Mouse (Mus musculus) T-helper 2 cell (primary cell): ENCODE data around the gene Rpl26.

Experiments
- in situ Hi-C: fragments of 300-600 bp; cut with MboI, MseI; formaldehyde crosslinking; loops from one replicate; pipeline ENCODE4 v1.15.1; 2025; ENCODE audit warnings: high pct_unique_total_duplicates

Gene Rpl26

DNA sequence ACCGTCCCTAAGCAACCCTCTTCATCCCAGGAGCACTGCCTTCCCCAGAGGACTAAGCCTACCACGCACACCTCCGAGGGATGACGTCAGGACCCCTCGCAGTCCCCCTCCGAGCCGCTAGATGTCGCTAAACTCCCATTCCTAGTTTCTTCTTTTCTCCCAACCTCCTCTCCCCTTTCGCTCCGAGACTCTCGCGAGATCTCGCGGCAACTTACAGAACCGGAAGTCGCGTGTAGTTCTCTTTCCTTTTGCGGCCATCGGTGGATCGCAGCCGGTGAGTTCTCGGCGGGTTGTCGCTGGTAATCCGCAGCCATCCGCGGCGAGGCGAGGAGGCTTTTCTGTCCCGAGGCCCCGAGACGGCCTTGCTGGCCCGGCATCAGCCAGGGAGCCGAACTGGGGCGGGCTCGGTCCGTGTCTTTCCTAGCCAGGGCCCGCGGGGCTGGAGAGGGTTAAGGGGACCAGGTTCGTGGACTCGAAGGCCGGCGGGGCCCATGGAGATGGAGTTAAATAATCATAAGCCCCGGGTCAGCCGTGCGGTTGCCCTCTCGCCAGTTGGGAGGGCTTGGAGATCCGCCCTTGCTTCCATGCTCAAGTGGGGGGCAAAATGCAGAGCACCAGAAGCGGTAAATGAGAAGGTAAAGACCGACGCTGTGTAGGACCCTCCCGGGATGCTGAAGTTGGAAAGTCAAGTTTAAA, at the start of gene Rpl26:
Gene Rpl26, plus strand, starts transcription at position 233 of the 696 bp plus-strand sequence.
- in situ Hi-C loops: no loop called here

DNA sequence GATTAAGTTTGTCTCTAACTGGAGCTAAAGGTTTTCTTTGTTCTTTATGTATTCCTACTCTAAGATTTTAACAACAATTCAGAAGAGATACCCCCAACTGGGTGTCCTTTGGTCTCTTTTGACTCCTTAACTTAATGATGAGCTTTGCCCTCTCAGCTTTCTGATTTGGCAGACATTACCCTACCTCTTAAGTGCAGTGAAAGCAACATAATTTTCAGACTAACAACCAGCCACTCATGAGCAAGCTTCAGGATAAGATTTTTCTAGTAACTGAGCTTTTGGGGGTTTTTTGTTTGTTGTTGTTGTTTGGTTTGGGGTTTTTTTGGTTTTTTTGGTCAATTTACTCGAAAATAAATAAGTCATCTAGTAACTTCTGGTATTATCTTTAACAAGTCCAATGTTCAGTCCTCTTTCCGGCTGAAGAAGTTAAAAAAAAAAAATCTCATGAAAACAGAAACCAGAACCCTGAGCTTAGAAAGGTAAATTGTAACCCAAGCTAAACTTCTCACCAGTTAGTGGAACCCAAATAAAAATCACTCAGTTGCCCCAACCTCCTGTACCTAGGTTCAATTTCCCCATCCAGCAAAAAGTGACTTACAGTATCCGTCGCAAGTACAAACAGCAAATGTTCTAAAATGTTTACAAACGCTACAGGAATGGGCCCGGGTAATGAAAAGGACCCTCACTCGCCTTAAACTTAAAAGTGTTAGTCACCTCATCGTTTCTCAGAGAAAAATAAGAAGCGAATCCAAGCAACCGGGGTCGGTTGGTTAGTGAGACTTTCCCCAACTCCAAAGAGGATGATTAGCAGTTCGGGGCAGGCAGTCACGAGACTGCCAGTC, 49.5 kb upstream of the Rpl26 start:
- in situ Hi-C loops: no loop called here

DNA sequence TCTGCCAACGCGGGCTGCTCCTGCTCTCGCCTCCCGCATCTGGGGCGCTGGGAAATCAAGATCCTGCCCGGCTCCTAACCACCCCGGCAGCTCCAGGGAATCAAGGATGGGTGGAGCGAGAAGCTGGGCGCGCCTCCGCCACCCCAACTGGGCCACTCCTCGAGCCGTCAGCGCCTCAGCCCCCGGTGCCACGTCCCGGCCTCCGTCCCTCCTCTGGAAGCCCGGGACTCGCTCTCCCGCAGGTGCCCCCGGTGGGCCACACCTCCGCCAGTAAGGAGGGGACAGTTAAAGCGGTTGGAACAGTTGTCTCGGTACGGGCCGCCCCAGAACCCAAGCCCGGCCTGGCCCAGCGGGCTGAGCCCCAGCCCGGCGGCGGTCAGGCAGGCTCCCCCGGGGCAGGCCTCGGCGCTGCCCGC, 48.9 kb upstream of the Rpl26 start:
- in situ Hi-C loops: no loop called here

DNA sequence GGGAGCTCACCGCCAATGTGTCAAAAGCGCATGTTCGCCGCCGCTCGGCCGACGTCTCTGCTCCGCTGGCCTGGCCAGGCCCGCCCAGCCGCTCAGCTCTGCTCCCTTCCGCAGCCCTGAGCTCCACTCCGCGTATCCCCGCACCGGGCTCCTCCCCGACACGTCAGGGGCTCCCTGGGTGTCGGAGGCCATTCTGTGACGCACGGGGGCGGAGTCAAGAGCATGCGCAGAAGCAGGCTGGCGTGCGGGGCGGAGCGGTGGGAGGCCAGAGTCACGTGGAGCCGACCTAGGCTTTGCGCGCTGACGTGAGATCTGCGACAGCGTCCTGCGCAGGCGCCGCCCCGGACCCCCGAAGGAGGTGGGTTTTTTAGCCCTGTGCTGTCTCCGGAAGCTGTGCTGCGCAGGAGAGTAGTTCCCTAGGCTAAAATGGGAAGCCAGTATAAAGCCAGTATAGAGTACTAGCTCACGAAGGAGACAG, 48.4 kb upstream of the Rpl26 start:
- in situ Hi-C loops: no loop called here

DNA sequence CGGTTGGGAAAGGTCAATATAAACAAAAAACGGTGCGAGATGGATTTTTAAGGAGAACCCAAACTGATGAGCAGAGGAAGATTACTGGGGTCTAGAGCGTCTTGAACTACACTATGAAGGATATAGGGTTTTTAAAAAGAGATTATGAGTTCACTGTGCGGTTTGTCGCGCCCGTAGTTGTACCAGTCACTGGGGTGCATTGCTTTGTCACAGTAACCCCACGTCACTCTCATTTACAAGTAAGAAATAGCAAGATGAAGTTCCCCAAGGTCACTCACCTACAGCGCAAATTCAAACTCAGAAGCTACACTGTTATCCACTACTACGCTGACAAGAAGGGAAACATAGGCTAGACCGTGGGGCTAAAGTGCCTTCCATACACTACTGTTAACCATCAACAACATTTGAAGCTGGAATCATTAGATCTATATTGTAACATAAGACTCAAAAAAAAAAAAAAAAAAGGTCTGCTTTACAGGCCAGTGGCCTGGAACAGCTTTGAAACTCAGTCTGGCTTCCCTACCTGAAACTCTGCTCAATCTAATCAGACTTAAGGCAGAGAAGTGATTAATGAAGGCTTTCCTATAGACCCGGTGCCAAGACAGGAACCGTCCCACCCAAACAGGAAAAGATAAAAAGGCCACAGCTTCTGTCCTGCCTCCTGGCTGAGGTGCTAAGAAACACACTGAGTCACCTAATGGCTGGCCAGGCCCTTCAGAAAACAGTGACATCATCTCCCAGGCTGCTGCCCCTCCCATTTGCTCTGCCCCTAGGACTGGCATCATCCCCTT, 47.6 kb upstream of the Rpl26 start:
- in situ Hi-C loops: no loop called here

DNA sequence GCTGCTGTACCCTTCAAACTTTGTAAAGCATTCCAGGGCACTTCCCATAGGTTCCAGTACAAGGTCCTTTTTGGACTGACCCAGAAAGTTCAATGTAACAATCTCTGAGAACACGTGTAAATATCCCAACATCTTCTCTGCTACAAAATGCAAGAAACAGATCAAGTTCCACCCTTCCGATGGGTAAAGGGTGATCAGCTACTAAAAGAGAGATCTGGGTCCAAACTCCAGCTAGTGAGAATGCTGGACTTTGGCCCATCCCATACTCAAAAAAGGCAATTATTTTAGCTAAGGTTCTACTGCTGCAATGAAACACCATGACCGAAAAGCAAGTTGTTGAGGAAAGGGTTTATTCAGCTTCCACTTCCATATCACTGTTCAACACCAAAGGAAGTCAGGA, 46.8 kb upstream of the Rpl26 start:
- in situ Hi-C loops: no loop called here

DNA sequence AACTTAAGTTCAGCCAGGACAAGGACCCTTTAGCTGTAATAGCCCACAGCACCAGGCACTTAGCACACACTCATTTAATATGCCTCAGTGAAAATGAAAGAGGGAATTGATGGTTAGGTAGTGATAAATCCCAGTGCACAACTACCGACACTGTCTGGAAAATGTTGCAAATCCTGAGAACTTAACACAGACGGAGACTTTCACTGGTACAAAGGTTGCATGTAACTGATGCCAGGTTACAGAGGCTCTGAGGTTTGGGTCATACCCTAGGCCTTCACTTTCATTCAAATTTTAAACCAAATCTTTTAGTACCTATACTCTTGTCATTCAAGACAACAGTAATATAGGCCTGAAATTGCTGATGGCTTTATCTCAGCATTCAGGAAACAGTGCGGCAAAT, 44.1 kb upstream of the Rpl26 start:
- in situ Hi-C loops: no loop called here

DNA sequence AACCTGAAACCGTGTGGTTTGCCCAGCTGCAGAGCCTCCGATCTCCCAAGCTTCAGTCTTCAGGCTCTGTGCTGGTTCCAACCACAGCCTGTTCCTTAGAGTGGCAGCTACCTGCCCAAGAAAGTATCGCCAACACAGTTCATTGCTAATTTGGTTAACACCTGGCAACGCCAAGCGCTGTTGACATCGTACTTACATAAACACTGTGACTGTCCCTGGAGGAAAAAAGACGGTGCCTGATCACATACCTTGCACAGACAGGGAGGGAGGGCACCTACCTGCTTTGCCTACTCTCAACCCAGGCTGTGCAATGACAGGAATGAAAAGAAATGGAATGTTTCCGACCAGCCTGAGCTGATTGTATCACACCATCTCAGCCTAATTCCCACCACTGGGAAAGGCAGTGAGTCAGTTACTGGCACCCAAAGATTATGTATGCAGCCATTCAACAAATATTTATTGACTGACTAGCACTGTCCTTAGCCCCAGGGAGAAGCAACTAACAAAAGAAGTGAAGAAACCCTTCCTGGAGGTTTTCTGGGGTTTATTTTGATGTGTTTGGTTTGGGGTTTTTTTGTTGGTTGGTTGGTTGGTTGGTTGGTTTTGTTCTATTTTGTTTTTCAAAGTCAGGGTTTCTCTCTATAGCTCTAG, 41.3 kb upstream of the Rpl26 start:
- in situ Hi-C loops: no loop called here

DNA sequence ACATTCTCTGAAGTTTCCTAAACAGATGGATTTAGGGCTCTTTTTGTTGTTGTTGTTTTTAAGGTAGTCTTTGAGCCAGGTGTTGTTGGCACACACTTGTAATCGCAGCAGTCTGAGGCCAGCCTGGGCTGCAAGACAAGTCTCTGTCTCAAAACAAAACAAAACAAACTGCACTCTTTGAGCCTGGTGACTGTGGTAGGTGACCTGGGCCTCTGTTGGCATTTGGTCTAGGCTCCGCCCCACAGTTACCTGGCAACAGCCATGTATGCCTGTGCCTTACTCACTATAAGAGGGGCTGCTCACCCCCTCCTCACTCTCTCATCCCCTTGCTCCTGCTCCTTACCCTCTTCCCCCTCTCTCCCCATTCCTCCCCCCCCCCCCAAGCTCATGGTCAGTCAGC, 39.1 kb upstream of the Rpl26 start:
- in situ Hi-C loops: no loop called here

DNA sequence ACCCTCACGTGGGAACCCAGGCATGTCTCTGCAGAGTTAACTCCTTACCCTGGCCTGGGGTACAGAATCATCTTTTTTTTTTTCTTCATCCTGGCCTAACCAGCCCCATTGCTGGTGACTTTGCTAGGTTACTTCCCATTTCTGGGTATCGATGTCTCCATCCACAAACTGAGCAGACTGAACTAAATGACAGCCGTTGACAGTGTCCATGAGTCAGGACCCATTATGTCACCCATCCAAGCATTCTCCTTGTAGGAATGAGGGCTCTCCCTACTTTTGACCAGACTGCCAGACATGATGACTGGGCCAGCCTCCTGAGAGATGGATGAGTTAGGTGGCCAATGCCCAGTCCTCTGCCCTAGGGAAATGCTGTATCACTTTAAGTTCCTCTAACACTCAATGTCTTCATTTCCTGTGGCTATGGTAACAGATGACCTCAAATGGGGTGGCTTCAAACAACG, 37.7 kb upstream of the Rpl26 start:
- in situ Hi-C loops: no loop called here

DNA sequence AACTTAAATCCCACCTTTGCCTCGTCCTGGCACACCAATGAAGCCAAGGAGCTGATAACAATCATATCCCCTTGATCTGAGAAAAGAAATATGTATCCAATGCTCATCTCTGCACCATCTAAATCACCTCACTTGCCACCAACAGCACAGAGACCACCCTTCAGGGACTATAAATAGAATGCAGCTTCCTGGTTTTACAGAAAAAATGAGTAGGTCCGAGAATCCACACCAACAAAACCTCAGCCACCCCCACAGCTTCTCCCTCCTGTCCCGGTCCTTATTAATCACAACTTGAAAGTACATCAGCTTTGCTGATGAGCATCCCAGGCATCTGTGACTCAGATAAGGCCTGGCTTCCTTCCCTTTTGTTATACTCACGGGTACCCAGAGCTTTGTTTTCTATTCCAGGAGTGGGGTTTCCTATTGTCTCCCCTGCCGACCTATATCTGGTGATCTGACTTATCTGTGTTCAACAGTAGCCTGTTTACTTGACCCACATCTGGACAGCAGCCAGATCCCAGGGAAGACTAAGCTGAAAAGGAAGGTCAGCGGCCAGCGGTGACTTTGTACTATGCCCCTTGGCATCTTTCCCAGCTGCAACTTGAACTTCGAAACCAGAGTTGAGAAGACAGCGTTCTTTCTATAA, 36.7 kb upstream of the Rpl26 start:
- in situ Hi-C loops: no loop called here

DNA sequence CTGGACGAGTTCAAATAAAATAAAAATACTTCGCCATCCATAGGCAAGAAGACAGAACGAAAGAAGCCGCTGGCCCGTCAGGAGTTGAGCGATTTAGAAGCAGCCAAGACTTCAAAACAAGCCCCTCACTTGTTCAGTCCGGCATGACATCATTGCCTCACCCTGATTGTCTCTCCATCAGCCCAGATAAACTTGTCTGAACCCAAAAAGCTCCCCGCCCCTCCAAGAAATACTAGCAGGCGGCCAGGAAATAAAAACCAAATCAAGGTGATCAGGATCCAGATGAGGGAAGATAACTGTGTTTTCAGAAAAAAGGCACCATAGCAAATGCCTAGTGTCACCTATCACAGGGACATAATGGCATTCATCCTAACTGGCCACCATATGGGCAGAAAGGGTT, 30.1 kb upstream of the Rpl26 start:
- in situ Hi-C loops: no loop called here

DNA sequence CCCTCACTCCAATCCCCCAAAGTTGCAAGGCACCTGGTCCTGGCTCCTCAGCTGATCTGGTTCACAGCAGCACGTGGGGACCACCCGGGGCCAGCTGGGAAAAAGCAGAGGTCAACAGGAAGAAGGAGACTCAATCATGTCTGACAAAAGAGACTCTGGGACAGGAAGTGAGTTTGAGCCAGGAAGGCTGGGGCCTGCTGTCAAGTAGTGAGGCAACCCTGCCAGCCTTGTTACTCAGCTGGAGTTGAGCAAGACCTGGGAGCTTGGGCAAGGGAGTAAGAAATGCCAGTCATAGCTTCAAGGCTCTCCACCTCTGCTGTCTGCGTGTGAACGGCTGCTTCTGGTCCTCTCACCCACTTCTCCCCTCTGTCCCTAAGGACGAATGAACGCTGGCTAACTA, 29.6 kb upstream of the Rpl26 start, which contains the start of gene Ndel1:
Gene Ndel1, minus strand, starts transcription at position 111 of the 400 bp plus-strand sequence.
- in situ Hi-C loops: no loop called here

DNA sequence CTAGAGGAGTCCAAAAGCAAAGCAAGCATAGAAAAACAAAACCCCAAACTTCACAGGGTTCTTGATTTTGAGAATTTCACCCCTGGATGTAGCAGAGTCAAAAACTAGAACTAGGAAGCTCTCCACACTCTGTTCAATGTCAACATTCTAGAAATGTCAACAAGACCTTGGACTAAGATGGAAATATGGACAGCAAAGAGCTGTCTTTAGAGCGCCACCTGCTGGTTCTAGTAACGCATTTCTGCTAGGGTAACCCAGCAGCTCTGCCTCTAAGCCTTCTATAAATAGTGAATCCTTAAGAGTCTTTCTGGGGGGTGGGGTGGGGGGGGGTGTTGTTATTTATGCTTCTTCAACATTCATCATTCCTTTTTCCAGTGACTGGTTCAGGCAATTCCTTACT, 26.5 kb upstream of the Rpl26 start:
- in situ Hi-C loops: no loop called here

DNA sequence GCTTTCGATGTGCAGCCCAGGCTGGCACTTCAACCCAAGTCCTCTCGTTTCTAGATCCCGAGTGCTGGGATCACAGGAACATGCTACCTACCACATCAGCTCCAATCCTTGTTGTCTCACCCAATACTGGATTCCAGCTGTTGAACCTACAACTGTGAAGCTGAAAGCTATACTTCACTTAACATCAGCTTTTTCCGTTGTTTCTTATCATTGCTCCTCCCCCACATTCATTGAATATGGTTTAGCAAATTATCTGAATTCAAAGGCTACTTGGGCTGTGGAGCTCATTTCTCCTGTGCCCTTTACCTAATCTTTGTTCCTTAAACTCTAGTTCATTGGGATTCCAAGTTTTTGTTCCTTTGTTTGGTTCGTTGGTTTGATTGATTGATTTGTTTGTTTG, 22.6 kb upstream of the Rpl26 start:
- in situ Hi-C loops: no loop called here

DNA sequence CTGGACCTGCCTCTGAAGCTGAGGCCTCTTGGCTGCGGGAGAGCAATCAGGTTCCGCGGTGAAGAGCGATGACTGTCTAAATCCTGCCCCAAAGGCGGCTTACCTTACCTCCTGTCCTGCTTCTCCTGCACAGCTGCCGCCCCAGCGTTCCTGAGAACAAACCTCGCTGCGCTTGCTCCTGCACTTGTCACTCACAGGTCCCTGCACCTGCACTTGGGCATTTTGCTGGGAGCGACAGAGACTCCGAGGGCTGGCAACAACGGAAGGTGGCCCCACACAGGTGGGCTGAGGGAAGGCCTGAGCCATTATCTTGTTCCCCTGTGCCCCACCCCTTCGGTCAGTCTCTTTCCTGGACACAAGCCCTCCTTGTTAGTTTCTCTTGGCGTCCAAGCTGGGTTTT, 19.3 kb upstream of the Rpl26 start:
- in situ Hi-C loops: no loop called here

DNA sequence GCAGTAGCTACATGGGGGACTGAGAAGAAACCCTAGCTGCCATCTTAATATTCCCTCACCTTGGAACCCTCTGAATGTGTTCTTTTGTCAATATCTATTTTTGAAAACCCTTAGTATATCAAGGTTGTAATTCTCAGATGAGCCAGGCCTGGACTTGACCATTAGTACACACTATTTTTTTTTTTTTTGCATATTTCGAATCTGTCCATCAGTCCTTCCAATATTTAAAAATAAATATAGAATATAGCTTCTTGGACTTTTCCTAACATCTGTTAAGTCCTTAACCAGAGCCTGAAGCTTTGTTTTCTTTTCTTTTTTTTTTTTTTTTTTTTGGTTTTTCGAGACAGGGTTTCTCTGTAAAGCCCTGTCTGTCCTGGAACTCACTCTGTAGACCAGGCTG, 17.5 kb upstream of the Rpl26 start:
- in situ Hi-C loops: no loop called here

DNA sequence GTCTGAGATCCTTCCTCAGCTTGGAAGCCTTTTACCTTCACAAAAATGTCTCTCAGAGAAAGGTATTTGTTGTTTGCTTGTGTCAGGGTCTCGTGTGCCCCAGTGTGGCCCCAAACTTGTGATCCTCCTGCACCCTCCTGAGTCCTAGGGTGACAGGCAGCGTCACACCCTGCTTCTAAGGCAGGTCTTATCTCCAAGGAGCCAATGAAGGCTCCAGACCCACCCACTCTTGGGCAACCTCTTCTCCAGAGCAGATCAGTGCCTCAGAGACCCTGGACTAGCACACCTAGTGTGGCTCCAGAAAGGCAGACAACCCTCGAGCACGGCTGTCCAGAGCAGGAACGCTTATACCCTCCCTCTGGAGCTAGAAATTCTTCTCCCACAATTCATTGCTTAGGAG, 17.0 kb upstream of the Rpl26 start:
- in situ Hi-C loops: no loop called here

DNA sequence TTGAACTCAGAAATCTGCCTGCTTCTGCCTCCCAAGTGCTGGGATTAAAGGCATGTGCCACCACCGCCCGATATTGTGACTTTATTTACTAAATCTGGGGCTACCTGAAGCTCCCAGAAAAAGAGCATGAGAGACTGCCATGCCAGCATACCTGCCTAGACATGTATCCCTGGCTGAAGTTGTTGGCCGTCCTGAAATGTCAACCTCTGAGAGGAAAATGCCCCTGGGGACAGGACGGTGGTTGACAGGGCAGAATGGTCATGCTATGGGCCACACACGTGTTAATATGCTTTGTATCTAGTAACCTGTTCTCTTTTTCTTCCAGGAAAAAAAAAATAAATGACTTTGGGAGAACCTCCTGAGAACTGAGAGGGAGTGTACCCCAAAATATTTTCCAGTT, 15.3 kb upstream of the Rpl26 start:
- in situ Hi-C loops: no loop called here

DNA sequence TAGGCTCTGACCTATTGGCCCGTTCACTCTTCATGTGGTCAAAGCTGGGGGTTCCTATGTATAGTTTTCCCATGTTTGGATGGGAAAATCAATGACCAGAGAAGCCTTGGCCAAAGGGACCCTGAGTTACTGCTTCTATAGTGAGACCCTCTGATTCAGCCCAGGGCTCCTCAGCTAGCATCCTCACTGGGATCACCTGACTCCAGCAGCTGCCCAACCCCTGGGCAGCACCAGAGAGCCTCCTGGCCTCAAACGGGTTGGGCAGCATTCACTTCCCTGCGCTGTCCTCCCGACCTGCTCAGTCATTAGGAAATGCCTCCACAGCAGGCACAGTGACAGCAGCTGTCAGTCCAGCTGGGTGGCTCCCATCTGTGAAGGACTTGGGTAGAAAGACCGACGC, 13.1 kb upstream of the Rpl26 start, which contains the start of gene Rnf222:
Gene Rnf222, plus strand, starts transcription at position 301 of the 400 bp plus-strand sequence.
- in situ Hi-C loops: no loop called here

DNA sequence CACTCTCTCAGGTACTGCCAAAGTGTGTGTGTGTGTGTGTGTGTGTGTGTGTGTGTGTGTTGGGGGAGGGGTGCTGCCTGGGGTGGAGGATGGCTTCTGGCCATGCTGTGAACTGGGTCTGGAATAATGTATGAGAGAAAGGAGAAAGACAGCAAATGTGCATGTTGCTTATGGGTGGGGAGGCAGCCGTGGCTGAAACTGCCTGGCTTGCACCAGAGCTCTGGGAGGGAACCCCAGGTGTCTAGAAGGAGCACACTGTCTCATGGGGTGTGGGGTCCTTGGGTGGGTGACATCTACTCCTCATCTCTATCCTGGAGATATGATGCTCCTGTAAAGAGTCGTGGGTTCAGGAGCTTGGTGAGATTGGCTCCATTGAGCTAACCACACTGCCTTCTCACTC, 12.7 kb upstream of the Rpl26 start:
- in situ Hi-C loops: no loop called here
